Mouse (Mus musculus): ENCODE measurements around the gene Hecw2.

The Hecw2 gene

GRCm38 (mm10) chr1:53781311-53781710 is 413.7 kb downstream of the Hecw2 start:
- DNase-seq (ENCODE audit: low spot score) = no peak

GRCm38 (mm10) chr1:53776176-53776905 is 418.6 kb downstream of the Hecw2 start:
- DNase-seq (ENCODE audit: low spot score) = no peak

- no peak for DNase-seq (ENCODE audit: low spot score)
Observed at GRCm38 (mm10) chr1:53775545-53775944, 419.4 kb downstream of the Hecw2 start.

GRCm38 (mm10) chr1:53775036-53775435 is 419.9 kb downstream of the Hecw2 start:
- DNase-seq (ENCODE audit: low spot score) = no peak

- DNase-seq (ENCODE audit: low spot score) = no peak
Observed at GRCm38 (mm10) chr1:53774571-53774970, 420.4 kb downstream of the Hecw2 start.

- DNase-seq (ENCODE audit: low spot score) = no peak
Observed at GRCm38 (mm10) chr1:53773994-53774393, 421.0 kb downstream of the Hecw2 start.

- no peak for DNase-seq (ENCODE audit: low spot score)
Observed at GRCm38 (mm10) chr1:53772967-53773366, 422.0 kb downstream of the Hecw2 start.

- no peak for DNase-seq (ENCODE audit: low spot score)
Observed at GRCm38 (mm10) chr1:53771476-53771875, 423.5 kb downstream of the Hecw2 start.

- DNase-seq (ENCODE audit: low spot score) = no peak
Observed at GRCm38 (mm10) chr1:53766112-53766511, 428.9 kb downstream of the Hecw2 start.

- DNase-seq (ENCODE audit: low spot score) = no peak
Observed at GRCm38 (mm10) chr1:53757316-53757715, 437.7 kb downstream of the Hecw2 start.
